Mouse (Mus musculus) brown adipose tissue, adult 24 weeks (tissue): ENCODE data around the gene Angel1. TPM values are rescaled to one million over a fixed set of nuclear protein-coding genes. Genes with fewer than 3 reads are reported as not detected.
A peak's percentile ranks its signal among the peaks of the same experiment; 100 is the strongest.

Experiments used
- H3K27ac ChIP-seq: fragments of 200-500 bp; replicated peaks from 2 replicates; pipeline ENCODE4 v1.5.1; 2012; ENCODE audit warnings: low read depth, mild to moderate bottlenecking, low read length
- H3K4me1 ChIP-seq: fragments of 200-500 bp; 2 replicates; pipeline ENCODE4 v1.6.1; 2012; ENCODE audit warnings: low read length, mixed read lengths; ENCODE audit not compliant: control insufficient read depth, insufficient read depth, insufficient read length
- H3K4me3 ChIP-seq: fragments of 200-500 bp; 2 replicates; pipeline ENCODE4 v1.5.1; 2012; ENCODE audit warnings: low read depth, mild to moderate bottlenecking, low read length, moderate library complexity; ENCODE audit not compliant: insufficient read depth
- polyA plus RNA-seq: library from polyadenylated mRNA; stranded (reverse); fragments of >200 nt; gene quantifications from 2 replicates; pipeline ENCODE4 v1.2.4, GENCODE M21; 2012; ENCODE audit not compliant: missing spikeins, insufficient read depth, insufficient read length

The Angel1 gene
- polyA plus RNA-seq, 1 experiment, result 2.9 TPM

- Histone ChIP-seq H3K4me3 (peak within 1 kb of the TSS; percentile 90), H3K27ac (peak within 1 kb of the TSS; percentile 47)
Measured at GRCm38 (mm10) chr12:86678591-86679545, 47.4 kb downstream of the Angel1 start, which contains the start of gene Vash1. TSS of gene Vash1 (plus strand) at chr12:86678700.

GRCm38 (mm10) chr12:86672507-86672906, 53.8 kb downstream of the Angel1 start:
- Histone ChIP-seq H3K4me3 (no peak overlapping the region), H3K27ac (no peak overlapping the region), H3K4me1 (no peaks in the 10 kb centered on the region)

More at GRCm38 (mm10) chr12:86678591-86679545, 47.4 kb downstream of the Angel1 start, which contains the start of gene Vash1:
- H3K4me1 ChIP-seq, result peaks cover 4% of the 10 kb centered on the region

GRCm38 (mm10) chr12:86672105-86672504, 54.2 kb downstream of the Angel1 start:
- no peak overlapping the region for H3K27ac ChIP-seq
- H3K4me1 ChIP-seq, result no peaks in the 10 kb centered on the region
- no peak overlapping the region for H3K4me3 ChIP-seq

- no peaks in the 10 kb centered on the region for H3K4me1 ChIP-seq
- no peak overlapping the region for H3K27ac ChIP-seq
- H3K4me3 ChIP-seq, result no peak overlapping the region
Measured at GRCm38 (mm10) chr12:86668404-86668803, 57.9 kb downstream of the Angel1 start.

- Histone ChIP-seq H3K27ac (no peak overlapping the region), H3K4me1 (no peaks in the 10 kb centered on the region), H3K4me3 (no peak overlapping the region)
Measured at GRCm38 (mm10) chr12:86665656-86666055, 60.6 kb downstream of the Angel1 start.

- Histone ChIP-seq H3K27ac (no peak overlapping the region), H3K4me1 (peaks cover 6% of the 10 kb centered on the region; the same call in 1 of the 2 replicates)
Measured at GRCm38 (mm10) chr12:86660466-86660865, 65.8 kb downstream of the Angel1 start.

GRCm38 (mm10) chr12:86659447-86659968, 66.8 kb downstream of the Angel1 start:
- Histone ChIP-seq H3K4me3 (no peak overlapping the region), H3K27ac (peak overlapping the region; percentile 56; the same call in 1 of the 2 replicates), H3K4me1 (peaks cover 8% of the 10 kb centered on the region; the same call in 1 of the 2 replicates)

More at GRCm38 (mm10) chr12:86660466-86660865, 65.8 kb downstream of the Angel1 start:
- H3K4me3 ChIP-seq, result no peak overlapping the region

GRCm38 (mm10) chr12:86652570-86653041, 73.7 kb downstream of the Angel1 start:
- no peak overlapping the region for H3K4me3 ChIP-seq
- 0 out of 2 replicates have a peak, but pooled peaks cover 5% of the 10 kb centered on the region for H3K4me1 ChIP-seq
- H3K27ac ChIP-seq, result no peak overlapping the region

GRCm38 (mm10) chr12:86651301-86651860, 74.9 kb downstream of the Angel1 start:
- H3K4me1 ChIP-seq, result 0 out of 2 replicates have a peak, but pooled peaks cover 5% of the 10 kb centered on the region
- H3K27ac ChIP-seq, result no peak overlapping the region
- H3K4me3 ChIP-seq, result no peak overlapping the region

Other genes with a start within 250 kb of the Angel1 start
- 1.0 and 1.5 TPM in 2 replicates for gene Vash1, start 47.8 kb downstream of the Angel1 start, polyA plus RNA-seq
- gene Lrrc74a, start 7.9 kb upstream of the Angel1 start, polyA plus RNA-seq, result not detected in 2 replicates
- 7.1 and 23.0 TPM in 2 replicates for gene Irf2bpl, start 158.3 kb upstream of the Angel1 start, polyA plus RNA-seq
- gene Cipc, start 220.6 kb upstream of the Angel1 start, polyA plus RNA-seq, result 15.9 and 16.4 TPM in 2 replicates